11 mouse cellular contexts compared by ENCODE assay signal in genomic region chr11:112155339-112155955, GRCm38 (mm10).
DNase-seq lines count a peak whose midpoint lies in the region; ATAC-seq and TF ChIP-seq lines count a peak whose summit lies in the region.
"Had no signal": no experiment of that assay in that cellular context is flagged by ENCODE, and none has a peak within 500 bp of the region (broad histone marks: within the 10 kb centered on the region; RNA-seq: fewer than 3 reads in every experiment).

No protein-coding gene starts in this region.

- no peak overlapping the region for H3K27ac ChIP-seq in kidney, postnatal 0 days
- no peak overlapping the region for H3K27ac ChIP-seq in kidney, adult 2 months (ENCODE audit: insufficient read depth, low read depth, low read length)
- 0 out of 2 replicates have a peak overlapping the region, but pooled peaks have one; percentile 28 for H3K27ac ChIP-seq in embryonic facial prominence, embryonic 11.5 days (replicated peaks; ENCODE audit: low read depth, low read length)
- H3K27ac ChIP-seq in hindbrain, embryonic 14.5 days, result no peak overlapping the region
- no peak overlapping the region for H3K27ac ChIP-seq in neural tube, embryonic 12.5 days
- H3K27ac ChIP-seq in gastrocnemius, adult 2 months, result no peak overlapping the region
- H3K27ac ChIP-seq: forebrain, embryonic 10.5 days had no signal

- H3K27me3 ChIP-seq in kidney, postnatal 0 days (ENCODE audit: insufficient read depth, low read length), result no peaks in the 10 kb centered on the region
- no peaks in the 10 kb centered on the region for H3K27me3 ChIP-seq in kidney, adult 2 months (replicated peaks; ENCODE audit: control insufficient read depth, insufficient read depth, low read length)
- H3K27me3 ChIP-seq in embryonic facial prominence, embryonic 11.5 days (ENCODE audit: control insufficient read depth, insufficient read depth, low read length), result no peaks in the 10 kb centered on the region
- H3K27me3 ChIP-seq in hindbrain, embryonic 14.5 days (ENCODE audit: control insufficient read depth, insufficient read depth, low read length), result no peaks in the 10 kb centered on the region
- H3K27me3 ChIP-seq in neural tube, embryonic 12.5 days (replicated peaks), result no peaks in the 10 kb centered on the region

- no peak for TF ChIP-seq CTCF in kidney, postnatal 0 days (IDR thresholded peaks at IDR 0.05; ENCODE audit: low read depth)
- no peak for TF ChIP-seq CTCF in kidney, adult 2 months (conservative IDR thresholded peaks at IDR 0.05; ENCODE audit: insufficient read depth, insufficient read length, low read depth, low read length)
- TF ChIP-seq CTCF in gastrocnemius, adult 2 months (IDR thresholded peaks at IDR 0.05), result no peak

- H3K36me3 ChIP-seq in kidney, postnatal 0 days (ENCODE audit: insufficient read depth, low read length), result no peaks in the 10 kb centered on the region
- H3K36me3 ChIP-seq in kidney, adult 2 months (ENCODE audit: control insufficient read depth, insufficient read depth, low read length), result no peaks in the 10 kb centered on the region
- H3K36me3 ChIP-seq in embryonic facial prominence, embryonic 11.5 days (replicated peaks; ENCODE audit: control insufficient read depth, insufficient read depth, low read depth, low read length), result no peaks in the 10 kb centered on the region
- no peaks in the 10 kb centered on the region for H3K36me3 ChIP-seq in hindbrain, embryonic 14.5 days (replicated peaks; ENCODE audit: control insufficient read depth, insufficient read depth)
- no peaks in the 10 kb centered on the region for H3K36me3 ChIP-seq in neural tube, embryonic 12.5 days
- H3K36me3 ChIP-seq: forebrain, embryonic 10.5 days had no signal

- DNase-seq in kidney, postnatal 0 days (ENCODE audit: low spot score), result peak; percentile 23
- no peak for DNase-seq in kidney, adult 2 months
- no peak for DNase-seq in embryonic facial prominence, embryonic 11.5 days (ENCODE audit: low spot score)
- DNase-seq in hindbrain, embryonic 14.5 days (ENCODE audit: low spot score), result no peak
- no peak for DNase-seq in gastrocnemius, adult 2 months
- DNase-seq in left cerebral cortex, postnatal 36 days (ENCODE audit: low spot score in 2 of 2), result no peak
- DNase-seq: lung, postnatal 4 days; retina, postnatal 1 day; thymus, postnatal 36 days had no signal

- H3K9me3 ChIP-seq in kidney, postnatal 0 days (replicated peaks; ENCODE audit: low read length), result no peaks in the 10 kb centered on the region
- H3K9me3 ChIP-seq in embryonic facial prominence, embryonic 11.5 days (replicated peaks; ENCODE audit: control insufficient read depth, low read length), result no peaks in the 10 kb centered on the region
- no peaks in the 10 kb centered on the region for H3K9me3 ChIP-seq in hindbrain, embryonic 14.5 days (ENCODE audit: control insufficient read depth, low read length)
- no peaks in the 10 kb centered on the region for H3K9me3 ChIP-seq in neural tube, embryonic 12.5 days

- peak overlapping the region; percentile 32 for H3K4me2 ChIP-seq in kidney, postnatal 0 days (ENCODE audit: low read length)
- no peak overlapping the region; the same call in 1 of the 2 replicates for H3K4me2 ChIP-seq in embryonic facial prominence, embryonic 11.5 days (ENCODE audit: low read depth, low read length)
- peak overlapping the region; percentile 31 for H3K4me2 ChIP-seq in hindbrain, embryonic 14.5 days (replicated peaks)
- H3K4me2 ChIP-seq in neural tube, embryonic 12.5 days (replicated peaks), result peak overlapping the region; percentile 30

- intact Hi-C loops in gastrocnemius, adult 2 months (cut with DNase I), result no loop called here
- intact Hi-C loops in left cerebral cortex, postnatal 36 days (cut with DNase I), result no loop called here

- no peak for TF ChIP-seq POLR2A in kidney, adult 2 months (IDR thresholded peaks at IDR 0.05; ENCODE audit: low read depth, low read length)

- no peak for ATAC-seq in kidney, postnatal 0 days (replicated peaks; ENCODE audit: low FRiP score, low read depth)
- ATAC-seq in embryonic facial prominence, embryonic 11.5 days (replicated peaks; ENCODE audit: insufficient number of reproducible peaks, low FRiP score, low TSS enrichment, low read depth), result no peak
- no peak for ATAC-seq in hindbrain, embryonic 14.5 days (ENCODE audit: low FRiP score)
- ATAC-seq in neural tube, embryonic 12.5 days (ENCODE audit: low FRiP score, low read depth), result no peak

- H3K9ac ChIP-seq in kidney, postnatal 0 days (ENCODE audit: low read depth, low read length), result no peak overlapping the region
- no peak overlapping the region for H3K9ac ChIP-seq in embryonic facial prominence, embryonic 11.5 days (replicated peaks; ENCODE audit: low read length)
- H3K9ac ChIP-seq in hindbrain, embryonic 14.5 days, result no peak overlapping the region
- H3K9ac ChIP-seq in neural tube, embryonic 12.5 days, result no peak overlapping the region

- H3K4me1 ChIP-seq in kidney, postnatal 0 days (replicated peaks; ENCODE audit: insufficient read depth, low read length), result 0 out of 2 replicates have a peak, but pooled peaks cover 7% of the 10 kb centered on the region
- no peaks in the 10 kb centered on the region for H3K4me1 ChIP-seq in kidney, adult 2 months (ENCODE audit: control insufficient read depth, insufficient read depth, low read length)
- H3K4me1 ChIP-seq in embryonic facial prominence, embryonic 11.5 days (ENCODE audit: control insufficient read depth, insufficient read depth, low read length), result peaks cover 2% of the 10 kb centered on the region; the same call in 1 of the 2 replicates
- H3K4me1 ChIP-seq in hindbrain, embryonic 14.5 days (replicated peaks; ENCODE audit: control insufficient read depth, insufficient read depth, low read length), result no peaks in the 10 kb centered on the region
- peaks cover 7% of the 10 kb centered on the region; the same call in 1 of the 2 replicates for H3K4me1 ChIP-seq in neural tube, embryonic 12.5 days

- no peak overlapping the region for H3K4me3 ChIP-seq in kidney, postnatal 0 days (replicated peaks; ENCODE audit: low read depth, low read length)
- H3K4me3 ChIP-seq in kidney, adult 2 months (ENCODE audit: insufficient read depth, low read depth, low read length), result no peak overlapping the region
- H3K4me3 ChIP-seq in embryonic facial prominence, embryonic 11.5 days (ENCODE audit: low read depth, low read length), result no peak overlapping the region
- no peak overlapping the region for H3K4me3 ChIP-seq in hindbrain, embryonic 14.5 days (replicated peaks; ENCODE audit: low read length)
- H3K4me3 ChIP-seq in neural tube, embryonic 12.5 days, result no peak overlapping the region
- no peak overlapping the region for H3K4me3 ChIP-seq in gastrocnemius, adult 2 months
- H3K4me3 ChIP-seq: forebrain, embryonic 10.5 days had no signal

- WGBS in kidney, postnatal 0 days, result 33% methylated on average over 10 of the region's 10 CpGs
- 39% methylated on average over 10 of the region's 10 CpGs for WGBS in kidney, adult 2 months
- WGBS in embryonic facial prominence, embryonic 11.5 days, result 39% methylated on average over 10 of the region's 10 CpGs
- WGBS in hindbrain, embryonic 14.5 days, result 40% methylated on average over 10 of the region's 10 CpGs
- WGBS in neural tube, embryonic 12.5 days, result 42% methylated on average over 10 of the region's 10 CpGs
